In the genomic region with DNA sequence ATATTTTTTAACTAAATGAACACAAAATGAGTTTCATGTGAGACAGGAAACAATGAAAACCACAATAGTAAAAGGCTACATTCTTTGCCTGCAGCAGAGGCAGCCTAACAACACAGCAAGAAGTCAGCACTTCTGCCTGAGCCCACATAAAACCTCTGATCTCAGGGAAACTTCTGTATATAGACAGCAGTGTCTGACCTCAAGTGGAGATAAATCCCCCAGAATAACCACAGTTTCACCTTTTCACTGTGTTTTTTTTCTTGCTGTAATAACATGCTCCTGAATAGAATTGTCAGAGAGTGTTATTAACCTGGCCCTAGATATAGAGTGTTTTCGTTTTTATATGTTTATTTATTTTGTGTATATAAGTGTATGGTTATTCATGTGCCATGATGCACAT, we compare ENCODE assay signal across 30 mouse cellular contexts.
"Had no signal": no experiment of that assay in that cellular context is flagged by ENCODE, and none has a peak within 500 bp of the region (broad histone marks: within the 10 kb centered on the region; RNA-seq: fewer than 3 reads in every experiment).

No protein-coding gene starts in this region.

- H3K36me3 ChIP-seq: limb, embryonic 10.5 days; limb, embryonic 12.5 days; limb, embryonic 13.5 days; limb, embryonic 15.5 days; liver, embryonic 12.5 days; liver, embryonic 13.5 days; liver, embryonic 15.5 days; lung, embryonic 15.5 days; midbrain, embryonic 10.5 days; midbrain, embryonic 12.5 days; midbrain, embryonic 13.5 days; midbrain, embryonic 15.5 days; neural tube, embryonic 12.5 days had no signal

- H3K9me3 ChIP-seq: limb, embryonic 10.5 days; limb, embryonic 12.5 days; limb, embryonic 13.5 days; limb, embryonic 15.5 days; liver, embryonic 12.5 days; liver, embryonic 13.5 days; liver, embryonic 15.5 days; lung, embryonic 15.5 days; megakaryocyte, embryonic 14.5 days; midbrain, embryonic 10.5 days; midbrain, embryonic 12.5 days; midbrain, embryonic 13.5 days; midbrain, embryonic 15.5 days; neural tube, embryonic 12.5 days had no signal

- ATAC-seq: liver, embryonic 12.5 days; liver, postnatal 0 days; lung, postnatal 0 days; midbrain, embryonic 13.5 days; midbrain, embryonic 15.5 days; midbrain, embryonic 16.5 days had no signal

- H3K9ac ChIP-seq: limb, embryonic 12.5 days; limb, embryonic 13.5 days; limb, embryonic 15.5 days; liver, embryonic 12.5 days; liver, embryonic 13.5 days; liver, embryonic 14.5 days; liver, embryonic 15.5 days; liver, postnatal 0 days; lung, embryonic 14.5 days; lung, embryonic 15.5 days; midbrain, embryonic 12.5 days; midbrain, embryonic 13.5 days; midbrain, embryonic 15.5 days; neural tube, embryonic 12.5 days had no signal

- H3K4me3 ChIP-seq: limb, embryonic 10.5 days; limb, embryonic 12.5 days; limb, embryonic 13.5 days; limb, embryonic 15.5 days; liver, embryonic 12.5 days; liver, embryonic 13.5 days; liver, embryonic 15.5 days; lung, embryonic 15.5 days; megakaryocyte, embryonic 14.5 days; midbrain, embryonic 10.5 days; midbrain, embryonic 12.5 days; midbrain, embryonic 13.5 days; midbrain, embryonic 15.5 days; myocyte; neural tube, embryonic 12.5 days had no signal

- DNase-seq: left cerebral cortex, postnatal 4 days; liver; liver, embryonic 13.5 days; liver, postnatal 0 days; lung, adult 18-20 months; lung, adult 2 months; lung, embryonic 14.5 days; lung, postnatal 10 days; lung, postnatal 14 days; lung, postnatal 36 days; lung, postnatal 4 days; midbrain, embryonic 14.5 days had no signal

- H3K27ac ChIP-seq: limb, embryonic 10.5 days; limb, embryonic 12.5 days; limb, embryonic 13.5 days; limb, embryonic 15.5 days; liver, embryonic 12.5 days; liver, embryonic 13.5 days; liver, embryonic 14.5 days; liver, embryonic 15.5 days; lung, embryonic 15.5 days; macrophage; midbrain, embryonic 10.5 days; midbrain, embryonic 12.5 days; midbrain, embryonic 13.5 days; midbrain, embryonic 15.5 days; neural tube, embryonic 12.5 days had no signal

- H3K27me3 ChIP-seq: limb, embryonic 12.5 days; limb, embryonic 13.5 days; limb, embryonic 15.5 days; liver, embryonic 12.5 days; liver, embryonic 13.5 days; liver, embryonic 15.5 days; lung, embryonic 15.5 days; megakaryocyte, embryonic 14.5 days; midbrain, embryonic 12.5 days; midbrain, embryonic 13.5 days; midbrain, embryonic 15.5 days; neural tube, embryonic 12.5 days had no signal

- H3K4me1 ChIP-seq: limb, embryonic 10.5 days; limb, embryonic 12.5 days; limb, embryonic 13.5 days; limb, embryonic 15.5 days; liver, embryonic 12.5 days; liver, embryonic 13.5 days; liver, embryonic 15.5 days; lung, embryonic 15.5 days; megakaryocyte, embryonic 14.5 days; midbrain, embryonic 10.5 days; midbrain, embryonic 12.5 days; midbrain, embryonic 13.5 days; midbrain, embryonic 15.5 days; neural tube, embryonic 12.5 days had no signal
